Mouse (Mus musculus) brain, embryonic 14.5 days (tissue): Measurements from ENCODE around the gene Hspbap1.

Experiments
- CTCF ChIP-seq: fragments of 200-500 bp; IDR thresholded peaks from 2 replicates; pipeline ENCODE4 v1.5.1; 2012; ENCODE audit warnings: inconsistent platforms, mild to moderate bottlenecking, moderate library complexity, borderline replicate concordance; ENCODE audit not compliant: insufficient read depth, insufficient read length; ENCODE audit errors: extremely low read depth
- POLR2A ChIP-seq: fragments of 200-500 bp; IDR thresholded peaks from 2 replicates; pipeline ENCODE4 v1.6.1; 2012; ENCODE audit warnings: mild to moderate bottlenecking, inconsistent platforms, borderline replicate concordance; ENCODE audit not compliant: poor library complexity, insufficient read depth, insufficient read length, severe bottlenecking; ENCODE audit errors: extremely low read depth

DNA sequence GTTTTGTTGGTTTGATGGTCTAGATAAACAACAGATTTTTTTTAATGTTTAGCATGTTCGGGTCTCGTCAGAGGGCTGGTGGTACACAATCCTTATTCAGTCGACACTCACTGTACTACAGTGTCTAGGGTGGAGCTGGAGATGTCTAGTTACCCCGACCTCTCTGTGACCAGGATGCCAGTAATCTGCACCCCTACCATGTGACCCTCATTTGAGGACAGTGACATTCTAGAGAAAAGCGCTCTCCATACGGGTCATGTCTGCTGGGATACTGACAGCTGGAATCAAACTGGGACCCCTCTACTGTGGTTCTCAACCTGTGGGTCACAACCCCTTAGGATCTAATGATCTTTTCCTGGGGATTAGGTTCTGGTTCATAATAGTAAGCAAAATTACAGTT is 99.5 kb downstream of the Hspbap1 start:
- TF ChIP-seq POLR2A (no peak), CTCF (no peak)
